Mouse (Mus musculus): ENCODE data around the gene Fkbp11. TPM values are rescaled to one million over a fixed set of nuclear protein-coding genes. Genes with fewer than 3 reads are reported as not detected.

Gene Fkbp11
- polyA plus RNA-seq (2014; fragmentation: Illumina TruSeq; extraction: RNeasy Lipid Tissue Mini Kit (QIAGEN cat#74804); ENCODE audit: low read depth, low replicate concordance), result not detected

GRCm38 (mm10) chr15:98727443-98728321 lies at the start of gene Fkbp11:
Gene Fkbp11, minus strand, starts transcription at chr15:98728198.

GRCm38 (mm10) chr15:98777762-98778161 lies 49.8 kb upstream of the Fkbp11 start, which contains the start of gene Wnt10b:
Gene Wnt10b, minus strand, starts transcription at chr15:98778150.

GRCm38 (mm10) chr15:98762670-98763529 lies 34.9 kb upstream of the Fkbp11 start, which contains the start of gene Arf3:
Gene Arf3, minus strand, starts transcription at chr15:98763214.

GRCm38 (mm10) chr15:98707766-98708372 lies 20.1 kb downstream of the Fkbp11 start, which contains the start of gene Ccdc65:
Gene Ccdc65, plus strand, starts transcription at chr15:98708207.

GRCm38 (mm10) chr15:98676940-98677728 lies 50.9 kb downstream of the Fkbp11 start, which contains the start of gene Rnd1:
Gene Rnd1, minus strand, starts transcription at chr15:98677461.

Other genes with a start within 250 kb of the Fkbp11 start
- not detected for gene Lalba, start 245.5 kb downstream of the Fkbp11 start, polyA plus RNA-seq (2014; fragmentation: Illumina TruSeq; extraction: RNeasy Lipid Tissue Mini Kit (QIAGEN cat#74804); ENCODE audit: low read depth, low replicate concordance)
- not detected for gene Olfr279, start 235.8 kb downstream of the Fkbp11 start, polyA plus RNA-seq (2014; fragmentation: Illumina TruSeq; extraction: RNeasy Lipid Tissue Mini Kit (QIAGEN cat#74804); ENCODE audit: low read depth, low replicate concordance)
- 36.2 TPM for gene Kansl2, start 193.9 kb downstream of the Fkbp11 start, polyA plus RNA-seq (2014; fragmentation: Illumina TruSeq; extraction: RNeasy Lipid Tissue Mini Kit (QIAGEN cat#74804); ENCODE audit: low read depth, low replicate concordance)
- 66.8 TPM for gene Ccnt1, start 157.3 kb downstream of the Fkbp11 start, polyA plus RNA-seq (2014; fragmentation: Illumina TruSeq; extraction: RNeasy Lipid Tissue Mini Kit (QIAGEN cat#74804); ENCODE audit: low read depth, low replicate concordance)
- 2.1 TPM for gene 4930415O20Rik, start 157.2 kb downstream of the Fkbp11 start, polyA plus RNA-seq (2014; fragmentation: Illumina TruSeq; extraction: RNeasy Lipid Tissue Mini Kit (QIAGEN cat#74804); ENCODE audit: low read depth, low replicate concordance)
- gene Adcy6, start 118.1 kb downstream of the Fkbp11 start, polyA plus RNA-seq (2014; fragmentation: Illumina TruSeq; extraction: RNeasy Lipid Tissue Mini Kit (QIAGEN cat#74804); ENCODE audit: low read depth, low replicate concordance), result 16.8 TPM
- gene Cacnb3, start 97.4 kb downstream of the Fkbp11 start, polyA plus RNA-seq (2014; fragmentation: Illumina TruSeq; extraction: RNeasy Lipid Tissue Mini Kit (QIAGEN cat#74804); ENCODE audit: low read depth, low replicate concordance), result 0.63 TPM
- 3.5 TPM for gene Ddx23, start 65.3 kb downstream of the Fkbp11 start, polyA plus RNA-seq (2014; fragmentation: Illumina TruSeq; extraction: RNeasy Lipid Tissue Mini Kit (QIAGEN cat#74804); ENCODE audit: low read depth, low replicate concordance)
- gene Rnd1, start 50.7 kb downstream of the Fkbp11 start, polyA plus RNA-seq (2014; fragmentation: Illumina TruSeq; extraction: RNeasy Lipid Tissue Mini Kit (QIAGEN cat#74804); ENCODE audit: low read depth, low replicate concordance), result not detected
- gene Ccdc65, start 20.0 kb downstream of the Fkbp11 start, polyA plus RNA-seq (2014; fragmentation: Illumina TruSeq; extraction: RNeasy Lipid Tissue Mini Kit (QIAGEN cat#74804); ENCODE audit: low read depth, low replicate concordance), result 0.32 TPM
- gene Arf3, start 35.0 kb upstream of the Fkbp11 start, polyA plus RNA-seq (2014; fragmentation: Illumina TruSeq; extraction: RNeasy Lipid Tissue Mini Kit (QIAGEN cat#74804); ENCODE audit: low read depth, low replicate concordance), result 42.4 TPM
- gene Wnt10b, start 50.0 kb upstream of the Fkbp11 start, polyA plus RNA-seq (2014; fragmentation: Illumina TruSeq; extraction: RNeasy Lipid Tissue Mini Kit (QIAGEN cat#74804); ENCODE audit: low read depth, low replicate concordance), result 0.57 TPM
- not detected for gene Wnt1, start 61.7 kb upstream of the Fkbp11 start, polyA plus RNA-seq (2014; fragmentation: Illumina TruSeq; extraction: RNeasy Lipid Tissue Mini Kit (QIAGEN cat#74804); ENCODE audit: low read depth, low replicate concordance)
- not detected for gene Ddn, start 81.3 kb upstream of the Fkbp11 start, polyA plus RNA-seq (2014; fragmentation: Illumina TruSeq; extraction: RNeasy Lipid Tissue Mini Kit (QIAGEN cat#74804); ENCODE audit: low read depth, low replicate concordance)
- 39.9 TPM for gene Prkag1, start 103.3 kb upstream of the Fkbp11 start, polyA plus RNA-seq (2014; fragmentation: Illumina TruSeq; extraction: RNeasy Lipid Tissue Mini Kit (QIAGEN cat#74804); ENCODE audit: low read depth, low replicate concordance)
- gene Kmt2d, start 143.0 kb upstream of the Fkbp11 start, polyA plus RNA-seq (2014; fragmentation: Illumina TruSeq; extraction: RNeasy Lipid Tissue Mini Kit (QIAGEN cat#74804); ENCODE audit: low read depth, low replicate concordance), result 2.9 TPM
- 3.2 TPM for gene Rhebl1, start 166.3 kb upstream of the Fkbp11 start, polyA plus RNA-seq (2014; fragmentation: Illumina TruSeq; extraction: RNeasy Lipid Tissue Mini Kit (QIAGEN cat#74804); ENCODE audit: low read depth, low replicate concordance)
- gene Dhh, start 170.3 kb upstream of the Fkbp11 start, polyA plus RNA-seq (2014; fragmentation: Illumina TruSeq; extraction: RNeasy Lipid Tissue Mini Kit (QIAGEN cat#74804); ENCODE audit: low read depth, low replicate concordance), result 0.19 TPM
- 9.9 TPM for gene Lmbr1l, start 190.0 kb upstream of the Fkbp11 start, polyA plus RNA-seq (2014; fragmentation: Illumina TruSeq; extraction: RNeasy Lipid Tissue Mini Kit (QIAGEN cat#74804); ENCODE audit: low read depth, low replicate concordance)
- 21.1 TPM for gene Tuba1b, start 206.4 kb upstream of the Fkbp11 start, polyA plus RNA-seq (2014; fragmentation: Illumina TruSeq; extraction: RNeasy Lipid Tissue Mini Kit (QIAGEN cat#74804); ENCODE audit: low read depth, low replicate concordance)
- gene Gm49450, start 225.4 kb upstream of the Fkbp11 start, polyA plus RNA-seq (2014; fragmentation: Illumina TruSeq; extraction: RNeasy Lipid Tissue Mini Kit (QIAGEN cat#74804); ENCODE audit: low read depth, low replicate concordance), result not detected
- 41.6 TPM for gene Tuba1a, start 225.5 kb upstream of the Fkbp11 start, polyA plus RNA-seq (2014; fragmentation: Illumina TruSeq; extraction: RNeasy Lipid Tissue Mini Kit (QIAGEN cat#74804); ENCODE audit: low read depth, low replicate concordance)

Data from sigmoid colon, adult 10 weeks (tissue).